Mouse (Mus musculus) left cerebral cortex, postnatal 4 days (tissue): ENCODE results near the gene Aox1. TPM values are rescaled to one million over a fixed set of nuclear protein-coding genes. Genes with fewer than 3 reads are reported as not detected.
"Not testable (repeated sequence)": the region's sequence is repeated elsewhere in the genome, so short reads cannot be mapped to it uniquely, and the experiment has no call there.

Experiments
- DNase-seq: peaks from one replicate; pipeline ENCODE4 v3.0.0-alpha.2; 2022
- intact Hi-C: fragments of 180-260 bp; cut with DNase I; formaldehyde crosslinking; loops from one replicate; pipeline ENCODE4 v1.15.1; 2025
- total RNA-seq, 2 experiments: library from RNA; stranded (reverse); gene quantifications; 2 replicates each; pipeline ENCODE4 v1.2.3; 2021

Gene Aox1
- 1 to 10 TPM in 1 of 2 experiments, under 1 TPM in 1; 0.68 to 1.1 TPM for total RNA-seq

DNA sequence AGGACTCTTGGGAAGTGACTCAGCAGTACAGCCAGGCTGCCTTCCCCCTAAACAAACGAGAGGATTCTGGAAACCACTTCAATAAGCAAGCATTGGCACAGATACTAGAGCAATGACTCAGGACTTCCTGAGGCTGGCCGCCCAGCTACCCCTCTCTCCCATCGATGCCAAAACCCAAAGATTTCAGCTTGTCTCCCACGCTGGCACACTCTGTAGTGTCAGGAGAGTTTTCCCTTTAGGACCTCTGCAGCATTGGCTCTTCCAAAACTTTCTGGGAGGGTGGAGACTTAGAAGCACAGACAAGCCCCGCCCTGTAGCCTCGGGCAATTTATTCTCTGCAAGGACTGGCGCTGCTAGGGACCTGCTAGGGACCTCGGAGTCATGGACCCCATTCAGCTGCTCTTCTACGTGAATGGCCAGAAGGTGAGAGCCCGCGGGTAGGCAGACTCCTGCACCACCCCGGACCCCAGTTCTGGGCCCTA is at the start of gene Aox1:
Gene Aox1 (plus strand): TSS at position 296 of the 482 bp plus-strand sequence.
- peak; percentile 23 for DNase-seq
- intact Hi-C loops, result no loop called here

DNA sequence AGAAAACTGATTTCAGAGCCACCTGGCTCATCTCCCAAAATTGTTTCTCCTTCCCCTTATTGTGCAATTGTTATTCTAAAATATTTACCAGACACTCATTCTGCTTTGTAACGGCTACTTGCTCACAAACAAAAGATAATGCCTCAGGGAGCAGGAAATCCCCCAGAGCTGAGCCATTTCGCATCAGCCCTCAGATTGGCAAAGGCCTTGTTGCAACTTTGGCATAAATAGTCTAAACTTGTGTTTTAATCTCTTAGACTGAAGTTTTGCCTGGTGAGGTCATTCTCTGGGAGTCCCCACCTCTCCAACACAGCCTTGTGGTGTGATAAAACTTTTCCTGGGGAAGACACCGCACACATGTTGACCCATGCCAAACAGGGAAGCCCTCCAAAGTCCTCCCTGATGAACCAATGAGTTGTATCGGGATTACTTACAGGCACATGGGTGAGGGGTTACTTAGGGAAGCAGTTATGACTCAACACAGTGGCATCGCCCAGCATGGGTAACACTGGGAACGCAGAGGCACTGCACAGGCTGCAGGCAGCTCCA is 40.6 kb upstream of the Aox1 start:
- intact Hi-C loops, result no loop called here
- DNase-seq, result no peak

DNA sequence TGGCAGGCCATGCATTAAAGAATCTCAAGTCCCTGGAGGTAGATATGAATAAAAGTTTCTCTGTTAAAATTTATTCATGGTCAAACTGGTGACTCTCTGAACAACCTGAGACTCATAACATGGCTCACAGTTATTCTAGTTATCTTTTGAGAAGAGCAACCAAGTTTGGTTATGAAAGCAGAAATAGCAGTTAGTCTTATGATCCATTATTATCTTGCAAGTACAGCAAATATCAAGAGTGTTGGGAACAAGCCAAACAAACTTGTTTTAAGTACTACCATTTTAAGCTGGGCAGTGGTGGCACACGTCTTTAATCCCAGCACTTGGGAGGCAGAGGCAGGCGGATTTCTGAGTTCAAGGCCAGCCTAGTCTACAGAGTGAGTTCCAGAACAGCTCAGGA is 38.5 kb upstream of the Aox1 start:
- intact Hi-C loops, result no loop called here
- no peak for DNase-seq

DNA sequence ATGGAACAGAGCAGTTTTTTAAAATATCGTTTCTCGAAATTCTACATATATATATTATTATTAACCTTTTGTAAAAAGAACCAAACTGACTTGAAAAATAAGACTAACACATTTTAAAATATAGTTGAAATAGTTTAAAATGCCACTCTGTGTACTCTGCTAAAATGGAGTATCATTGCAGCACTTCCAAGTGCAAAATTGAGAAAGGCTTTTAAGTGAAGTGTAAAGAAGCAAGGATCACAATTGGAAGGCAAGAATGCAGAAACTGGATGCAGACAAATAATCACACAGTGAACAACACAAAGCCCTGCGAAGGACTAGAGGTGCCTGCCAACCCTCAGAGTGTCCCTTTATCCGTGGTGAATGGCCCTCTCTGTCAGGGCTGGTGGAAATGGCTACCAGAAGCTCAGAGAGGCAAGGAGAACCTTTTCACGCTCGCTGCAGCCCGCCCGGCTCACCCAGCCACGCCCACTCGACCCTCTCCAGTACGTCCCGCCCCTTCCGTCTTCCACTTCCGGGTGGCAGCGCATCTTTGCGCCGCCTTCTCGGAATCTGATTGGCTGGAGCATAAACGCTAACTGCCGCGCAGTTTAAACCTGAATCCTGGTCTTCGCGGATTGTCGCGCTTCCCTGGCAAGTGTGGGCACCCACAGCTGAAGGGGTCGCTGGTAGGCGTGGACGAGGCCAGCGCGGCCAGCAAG is 34.1 kb upstream of the Aox1 start, which contains the start of gene Sgo2a:
Gene Sgo2a (plus strand): TSS at position 540 of the 701 bp plus-strand sequence.
- DNase-seq, result peak; percentile 96
- intact Hi-C loops, result no loop called here

DNA sequence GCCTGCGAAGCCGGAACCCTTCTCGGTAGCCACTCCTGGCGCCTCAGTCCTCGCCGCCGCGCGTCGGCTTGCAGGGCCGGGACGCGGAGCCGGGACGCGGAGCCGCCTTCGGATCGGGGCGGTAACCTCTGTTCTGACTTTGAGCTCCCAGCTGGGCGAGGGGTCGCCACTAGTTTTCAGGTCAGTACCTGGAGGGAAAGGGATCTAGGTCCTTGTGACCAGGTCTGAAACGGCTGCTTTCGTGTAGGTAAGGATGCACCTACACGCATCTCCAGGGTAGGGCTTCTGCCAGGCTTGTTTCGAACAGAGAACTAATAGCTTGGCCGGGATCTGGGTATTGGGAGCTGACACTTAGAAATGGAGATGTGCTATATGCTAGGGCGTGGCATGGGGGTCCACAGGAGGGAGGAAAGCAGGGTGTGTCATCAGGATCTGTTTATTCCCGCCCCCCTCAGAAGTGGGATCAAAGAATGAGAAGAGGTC is 33.6 kb upstream of the Aox1 start:
- DNase-seq, result no peak
- intact Hi-C loops, result no loop called here

DNA sequence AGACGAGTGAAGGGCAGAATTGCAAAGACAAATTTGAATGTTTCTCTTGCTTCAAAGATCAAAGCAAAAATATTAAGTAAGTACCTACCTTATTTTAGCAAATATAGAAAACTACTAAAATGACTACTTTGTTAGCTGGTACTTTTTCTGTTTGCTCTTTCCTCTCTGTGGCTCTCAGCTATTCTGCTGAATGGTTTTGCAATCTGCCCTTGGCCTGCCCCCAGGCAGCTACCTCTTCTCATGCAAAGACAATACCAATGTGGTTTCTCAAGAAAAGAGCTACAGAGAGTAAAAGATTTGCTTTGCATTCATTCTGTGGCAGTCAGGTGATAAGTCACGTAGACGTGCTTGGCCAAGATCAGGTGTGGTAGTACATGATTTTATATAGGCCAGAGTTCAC is 31.6 kb upstream of the Aox1 start:
- intact Hi-C loops, result no loop called here
- DNase-seq, result no peak

DNA sequence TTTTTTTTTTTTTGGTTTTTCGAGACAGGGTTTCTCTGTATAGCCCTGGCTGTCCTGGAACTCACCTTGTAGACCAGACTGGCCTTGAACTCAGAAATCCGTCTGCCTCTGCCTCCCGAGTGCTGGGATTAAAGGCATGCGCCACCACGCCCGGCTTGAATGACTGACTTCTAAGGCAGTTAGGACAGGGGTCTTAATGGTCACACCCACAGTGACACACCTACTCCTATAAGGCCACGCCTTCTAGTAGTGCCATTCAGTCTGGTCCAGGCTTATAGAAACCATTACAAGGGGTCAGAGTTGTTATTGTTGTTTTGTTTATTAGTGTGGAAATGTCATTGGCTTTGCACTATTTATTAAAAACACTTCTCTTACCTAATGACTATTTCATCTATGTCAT is 23.3 kb upstream of the Aox1 start:
- intact Hi-C loops, DNase-seq: not testable (repeated sequence)

DNA sequence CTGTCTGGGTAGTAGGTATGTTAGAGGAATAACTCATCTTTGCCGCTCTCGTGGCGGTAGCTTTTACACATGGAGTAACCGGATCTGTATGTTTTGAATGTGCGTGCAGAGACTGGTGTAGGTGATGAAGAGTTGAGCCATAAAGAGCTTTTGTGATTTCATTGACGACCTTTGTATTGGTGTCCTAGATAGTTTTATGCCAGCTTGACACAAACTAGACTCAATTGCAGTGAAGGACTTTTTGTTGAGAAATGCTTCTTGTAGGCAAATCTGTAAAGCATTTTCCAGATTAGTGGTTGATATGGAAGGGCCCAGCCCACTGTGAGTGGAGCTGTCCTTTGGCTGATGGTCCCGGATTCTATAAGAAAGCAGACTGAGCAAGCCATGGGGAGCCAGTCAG is 10.9 kb upstream of the Aox1 start, which contains the start of gene Kctd18:
Gene Kctd18 (minus strand): TSS at position 101 of the 400 bp plus-strand sequence.
- DNase-seq, result no peak
- intact Hi-C loops, result no loop called here

DNA sequence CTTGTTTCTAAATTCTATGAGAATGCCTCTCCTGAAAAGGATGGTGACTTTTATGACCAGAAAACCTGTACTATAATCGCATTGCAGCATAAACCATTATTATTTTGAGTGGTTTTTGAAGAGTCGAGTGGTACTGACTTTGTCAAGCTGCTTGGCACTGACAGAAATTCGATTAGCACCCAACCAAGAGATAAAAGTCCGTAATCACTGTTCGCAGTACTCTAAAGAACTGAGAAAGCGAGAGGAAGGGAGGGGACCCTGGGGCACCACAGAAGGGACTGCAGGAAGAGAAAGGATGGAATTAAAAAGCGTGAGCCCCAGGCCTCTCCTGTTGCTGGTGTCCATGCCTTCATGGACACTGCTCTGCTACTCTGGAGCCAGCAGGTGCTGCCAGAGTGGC is 2.0 kb upstream of the Aox1 start:
- intact Hi-C loops, result no loop called here

DNA sequence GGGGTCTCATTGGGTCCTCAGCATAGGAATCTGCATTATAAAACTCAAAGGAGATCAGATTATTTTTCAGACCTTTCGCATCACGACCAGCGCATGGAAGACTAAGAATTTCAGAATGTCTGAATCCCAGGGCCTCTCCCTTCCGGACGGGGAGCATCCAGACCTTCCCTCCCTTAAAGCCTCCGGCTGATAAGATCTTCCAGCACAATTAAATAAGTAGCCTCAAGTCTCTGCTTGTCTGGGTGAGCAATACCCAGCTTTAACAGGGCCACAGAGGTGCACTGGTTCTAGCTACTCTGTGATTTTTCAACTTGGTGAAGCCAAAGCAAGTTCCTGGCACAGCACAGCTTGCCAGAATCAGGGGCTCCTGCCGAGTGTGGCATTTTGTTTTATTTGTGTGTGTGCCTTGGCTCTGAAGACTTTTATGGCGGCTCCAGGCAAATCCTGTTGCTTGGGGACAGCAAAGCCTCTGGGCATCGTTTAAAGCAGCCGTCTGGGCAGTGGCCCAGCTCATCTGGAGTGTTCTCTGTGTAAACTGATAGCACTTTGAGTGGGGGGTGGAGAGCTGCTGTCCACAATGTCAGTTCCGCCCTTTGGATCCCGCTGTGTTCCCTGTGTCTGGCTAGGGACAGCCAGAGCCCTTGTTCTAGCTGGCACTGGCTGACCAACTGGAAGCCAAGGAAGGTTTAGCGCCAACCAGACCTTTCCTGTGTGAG is 583 bp downstream of the Aox1 start:
- DNase-seq, result peak; percentile 81
- intact Hi-C loops, result no loop called here

More for the DNA sequence above, 2.0 kb upstream of the Aox1 start:
- no peak for DNase-seq

DNA sequence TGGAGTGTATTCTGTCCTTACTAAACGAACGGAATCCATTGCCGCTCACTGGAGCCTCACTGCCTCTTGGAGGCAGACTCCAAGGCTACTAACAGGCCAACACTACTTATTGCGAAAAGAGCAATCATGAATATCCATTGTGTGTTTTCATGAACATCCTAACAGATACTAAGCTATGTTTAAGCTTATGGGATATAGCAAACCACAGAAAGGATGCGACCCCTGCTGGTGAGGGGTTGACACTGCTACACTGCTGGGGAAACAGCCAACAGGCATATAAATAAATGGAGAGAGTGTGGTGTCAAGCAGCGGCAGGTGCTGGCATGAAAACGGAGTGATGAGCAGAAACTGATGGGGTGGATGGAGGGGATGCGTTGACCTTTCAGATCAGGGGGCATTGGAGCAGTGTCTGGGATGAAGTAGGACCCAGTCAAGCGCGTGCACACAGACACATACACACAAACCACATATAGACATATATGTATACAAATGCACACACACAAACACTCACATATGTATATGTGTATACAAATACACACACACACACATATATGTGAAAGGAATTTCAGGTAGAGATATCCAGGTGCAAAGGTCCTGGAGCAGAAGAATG is 1.5 kb downstream of the Aox1 start:
- DNase-seq, result peak; percentile 53
- intact Hi-C loops, result no loop called here

DNA sequence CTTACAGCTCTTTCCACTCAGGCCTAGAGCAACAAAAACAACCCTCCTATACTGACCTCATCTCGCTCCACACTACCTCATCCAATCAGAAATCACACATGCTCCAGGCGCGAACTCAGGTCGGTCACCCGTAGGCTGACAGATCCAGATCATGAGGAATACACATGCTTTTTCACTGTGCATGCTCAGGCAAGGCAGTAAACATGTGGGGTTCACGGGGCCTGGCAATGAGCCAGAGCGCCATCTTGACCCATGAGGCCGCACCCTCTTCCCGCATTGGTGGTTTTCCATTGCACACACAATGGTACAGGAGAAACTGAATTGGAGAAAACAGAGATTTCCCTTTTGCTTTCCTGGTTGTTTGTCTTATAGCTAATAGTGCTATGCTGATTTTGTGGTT is 7.6 kb downstream of the Aox1 start:
- DNase-seq, intact Hi-C loops: not testable (repeated sequence)

DNA sequence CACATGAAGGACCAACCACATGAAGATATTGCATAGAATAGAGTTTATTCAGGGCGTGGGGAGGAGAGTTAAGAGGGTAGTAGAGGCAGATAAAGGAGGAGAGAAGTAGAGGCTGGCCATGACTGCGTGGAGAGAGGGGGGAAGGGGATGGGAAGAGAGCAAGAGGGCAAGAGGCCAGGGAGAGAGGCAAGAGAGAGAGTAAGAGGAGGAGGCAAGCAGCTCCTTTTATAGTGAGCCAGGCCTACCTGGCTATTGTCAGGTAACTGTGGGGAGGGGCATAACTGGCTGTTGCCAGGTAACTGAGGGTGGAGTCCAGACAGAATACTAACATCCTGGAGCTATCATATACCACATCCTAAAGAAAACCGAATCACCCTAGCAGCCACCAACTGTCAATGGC is 15.3 kb downstream of the Aox1 start:
- intact Hi-C loops, result no loop called here
- no peak for DNase-seq

DNA sequence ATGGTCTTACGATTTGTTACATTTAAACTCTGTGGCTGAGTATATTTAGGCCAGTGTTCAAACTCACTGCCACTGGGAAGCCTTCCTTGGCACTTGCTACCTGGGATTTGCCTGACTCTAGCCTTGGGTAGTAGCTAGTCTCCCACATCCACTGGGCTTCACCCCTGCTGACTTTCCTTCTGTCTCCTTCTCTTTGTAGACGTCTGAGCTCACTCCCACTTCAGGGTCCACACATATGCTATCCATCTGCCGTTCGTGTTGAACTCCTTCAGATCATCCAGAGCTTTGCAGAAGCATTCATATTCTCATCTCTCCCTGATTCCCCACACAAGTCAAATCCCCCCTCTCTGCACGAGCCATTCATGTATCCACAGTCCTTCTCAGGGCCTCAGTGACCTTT is 15.8 kb downstream of the Aox1 start:
- intact Hi-C loops, result no loop called here
- DNase-seq, result peak; percentile 48

DNA sequence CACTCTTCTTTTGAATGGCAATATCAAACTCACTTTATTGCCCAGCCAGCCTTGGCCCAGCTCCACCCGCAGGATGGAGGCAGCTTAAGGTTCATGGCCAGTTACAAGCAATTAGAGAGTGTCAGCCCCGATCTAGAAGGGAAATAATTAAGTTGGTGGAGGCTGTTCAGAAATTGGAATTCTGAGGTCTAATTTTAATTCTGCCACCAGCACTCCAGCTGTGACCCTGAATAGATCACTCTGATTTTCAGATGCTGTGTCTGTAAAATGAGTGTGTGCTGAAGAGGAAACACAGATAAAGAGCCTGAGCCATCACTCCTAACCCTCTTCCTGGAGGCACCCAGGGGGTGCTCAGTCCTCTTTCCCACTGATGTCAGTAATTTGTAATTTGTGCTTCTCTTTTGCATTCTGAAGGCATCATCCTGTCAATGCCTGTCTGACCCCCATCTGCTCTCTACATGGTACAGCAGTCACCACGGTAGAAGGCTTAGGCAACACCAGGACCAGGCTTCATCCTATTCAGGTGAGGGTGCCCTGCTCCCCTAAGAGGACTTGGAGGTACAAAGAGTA is 17.1 kb downstream of the Aox1 start:
- no peak for DNase-seq
- intact Hi-C loops, result no loop called here

DNA sequence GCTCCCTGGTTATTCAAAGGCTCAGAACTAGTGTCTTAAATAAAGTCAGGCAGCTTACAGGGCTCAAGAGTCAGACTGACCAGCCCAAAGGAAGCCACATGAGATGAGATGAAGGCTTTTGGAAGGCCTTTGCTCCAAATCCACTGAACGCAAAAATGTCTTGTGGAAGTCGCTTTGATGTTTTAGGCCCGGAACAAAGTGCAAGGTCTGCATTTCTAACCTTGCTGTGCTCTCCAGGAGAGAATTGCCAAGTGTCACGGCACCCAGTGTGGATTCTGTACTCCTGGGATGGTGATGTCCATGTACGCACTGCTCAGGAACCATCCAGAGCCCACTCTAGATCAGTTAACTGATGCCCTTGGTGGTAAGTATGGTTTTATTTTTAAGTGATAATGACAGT is 19.4 kb downstream of the Aox1 start:
- intact Hi-C loops, result no loop called here
- no peak for DNase-seq

DNA sequence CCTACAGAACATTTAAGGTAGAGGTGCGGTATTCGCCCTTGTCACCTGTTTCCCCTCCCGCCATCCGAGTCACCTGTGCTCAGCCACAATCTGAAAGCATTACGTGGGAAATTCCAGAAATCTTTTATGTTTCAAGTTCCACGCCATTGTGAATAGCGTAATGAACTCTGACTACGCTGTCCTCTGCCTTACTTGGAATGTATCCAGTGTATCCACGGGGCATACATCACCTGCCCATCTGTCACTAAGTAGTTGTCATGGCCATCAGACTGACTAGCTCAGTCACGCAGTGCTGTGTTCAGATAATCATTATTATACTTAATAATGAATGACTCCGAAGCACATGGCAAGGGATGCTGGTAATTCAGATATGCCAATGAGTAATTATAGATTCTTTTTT is 25.9 kb downstream of the Aox1 start:
- intact Hi-C loops, result no loop called here

DNA sequence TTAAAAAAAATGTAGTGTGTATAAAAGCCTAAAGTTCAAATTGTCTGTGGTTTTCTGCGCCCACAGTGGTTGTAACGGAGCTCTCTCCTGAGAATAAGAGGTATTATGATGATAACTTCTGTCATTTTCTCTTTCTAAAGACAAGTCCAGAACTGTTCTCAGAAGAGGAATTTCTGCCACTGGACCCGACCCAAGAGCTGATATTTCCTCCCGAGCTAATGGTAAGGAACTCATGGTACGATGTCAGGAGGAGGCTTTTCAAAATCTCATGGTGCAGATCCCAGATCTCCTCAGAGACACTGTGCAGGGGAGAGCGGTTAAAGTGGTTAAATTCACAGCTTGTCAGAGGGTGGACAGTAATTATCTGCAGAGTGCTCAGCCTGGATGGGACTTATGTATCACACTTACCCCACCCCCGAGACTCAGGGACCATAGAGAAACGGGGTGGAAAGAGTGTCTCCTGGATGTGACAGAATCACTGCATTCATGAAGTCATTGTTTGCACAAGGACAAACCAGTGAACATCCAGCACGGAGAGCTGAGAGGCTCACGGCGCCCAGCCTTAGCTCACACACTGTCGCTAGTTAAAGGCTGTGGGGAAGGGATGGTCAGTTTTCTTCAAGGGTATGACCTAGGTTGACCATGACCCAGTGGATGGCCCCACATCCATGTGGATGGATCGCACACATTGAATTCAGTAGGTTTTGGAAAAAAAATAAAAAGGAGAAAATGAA is 26.5 kb downstream of the Aox1 start:
- intact Hi-C loops, result no loop called here
- no peak for DNase-seq

More for the DNA sequence above, 25.9 kb downstream of the Aox1 start:
- no peak for DNase-seq

DNA sequence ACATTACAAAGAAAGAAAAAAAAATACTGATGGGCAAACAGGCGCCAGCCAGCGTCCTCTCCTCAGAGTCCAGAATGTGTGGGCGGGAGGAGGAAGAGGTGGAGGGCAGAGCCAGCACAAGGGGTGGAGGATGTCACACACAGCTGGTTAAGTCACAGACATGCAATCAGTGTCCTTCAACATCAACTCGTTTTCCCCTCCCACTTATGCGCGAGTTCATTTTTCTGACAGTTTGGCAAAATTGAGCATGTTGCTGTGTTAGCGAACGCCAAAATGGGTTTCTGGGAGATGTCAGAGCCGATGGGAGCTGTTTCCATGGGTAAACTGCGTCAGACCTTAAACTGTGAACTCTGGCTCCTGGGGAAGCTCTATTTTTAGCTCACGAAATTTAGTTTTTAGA is 27.2 kb downstream of the Aox1 start:
- intact Hi-C loops, result no loop called here
- no peak for DNase-seq

DNA sequence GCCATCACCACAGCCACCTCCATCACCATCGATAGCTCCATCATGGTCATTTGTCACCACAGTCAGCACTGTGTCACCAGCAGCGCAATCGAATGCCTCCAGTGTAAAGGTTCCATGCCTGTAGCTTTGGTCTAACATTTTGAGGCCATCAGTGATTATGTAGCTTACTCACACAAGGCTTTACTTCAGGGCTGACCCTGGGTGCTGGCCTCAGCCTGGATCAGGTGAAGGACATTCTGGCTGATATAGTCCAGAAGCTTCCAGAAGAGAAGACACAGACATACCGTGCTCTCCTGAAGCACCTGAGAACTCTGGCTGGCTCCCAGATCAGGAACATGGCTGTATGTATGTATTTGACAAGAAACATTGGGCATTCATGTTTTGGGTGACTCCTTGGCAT is 29.1 kb downstream of the Aox1 start:
- no peak for DNase-seq
- intact Hi-C loops, result no loop called here
